Mouse (Mus musculus) pancreas, adult 10 weeks (tissue): Measurements from ENCODE around the gene Vmn1r74. TPM values are rescaled to one million over a fixed set of nuclear protein-coding genes. Genes with fewer than 3 reads are reported as not detected.

ENCODE experiments used
- polyA plus RNA-seq: library from polyadenylated mRNA; stranded (reverse); fragments of 350-450 nt; fragmentation: Illumina TruSeq; extraction: RNeasy Lipid Tissue Mini Kit (QIAGEN cat#74804); gene quantifications from one replicate; pipeline ENCODE4 v1.2.3, GENCODE M21; 2015; ENCODE audit warnings: low read depth, low replicate concordance; ENCODE audit not compliant: insufficient read depth

Gene Vmn1r74
- polyA plus RNA-seq, result not detected

GRCm38 (mm10) chr7:11833680-11834079 is at the start of gene Vmn1r74:
TSS of gene Vmn1r74 (plus strand) at chr7:11833980.

DNA sequence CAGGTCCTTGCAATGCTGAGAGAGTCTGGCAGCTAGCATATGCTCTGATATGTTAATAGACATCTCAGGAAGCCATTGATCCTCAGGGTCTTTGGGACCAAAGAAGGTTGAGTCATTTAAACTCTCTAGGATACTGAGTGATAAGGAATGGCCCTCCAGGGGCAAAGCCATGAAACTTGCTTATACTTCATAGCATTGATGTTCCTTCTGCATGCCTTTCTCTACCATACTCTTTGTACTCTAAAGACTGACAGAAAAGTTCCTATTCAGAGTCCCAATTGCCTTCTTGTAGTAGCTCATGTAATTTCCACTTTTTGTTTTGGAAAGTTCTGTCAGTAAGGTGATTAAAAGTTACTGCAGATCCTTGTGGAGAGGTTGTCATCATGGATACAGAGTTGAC is 40.5 kb downstream of the Vmn1r74 start, which contains the start of gene Vmn1r75:
Gene Vmn1r75 (plus strand): TSS at position 301 of the 400 bp plus-strand sequence.

Other genes starting within 250 kb of the Vmn1r74 start
- not detected for gene Zscan4-ps3, start 224.7 kb upstream of the Vmn1r74 start, polyA plus RNA-seq
- not detected for gene Vmn1r72, start 153.8 kb upstream of the Vmn1r74 start, polyA plus RNA-seq
- gene Vmn1r73, start 103.7 kb upstream of the Vmn1r74 start, polyA plus RNA-seq, result not detected
- gene Vmn1r75, start 40.6 kb downstream of the Vmn1r74 start, polyA plus RNA-seq, result not detected
- not detected for gene Vmn1r76, start 104.2 kb downstream of the Vmn1r74 start, polyA plus RNA-seq
- not detected for gene Vmn1r77, start 202.8 kb downstream of the Vmn1r74 start, polyA plus RNA-seq